Mouse (Mus musculus): ENCODE measurements at regions not wholly inside any gene's neighbourhood (a gene's known extent, or its start where the extent isn't known, plus 50 kb on each side); places are given as distances from the start of the nearest gene placed in this dataset.

DNA sequence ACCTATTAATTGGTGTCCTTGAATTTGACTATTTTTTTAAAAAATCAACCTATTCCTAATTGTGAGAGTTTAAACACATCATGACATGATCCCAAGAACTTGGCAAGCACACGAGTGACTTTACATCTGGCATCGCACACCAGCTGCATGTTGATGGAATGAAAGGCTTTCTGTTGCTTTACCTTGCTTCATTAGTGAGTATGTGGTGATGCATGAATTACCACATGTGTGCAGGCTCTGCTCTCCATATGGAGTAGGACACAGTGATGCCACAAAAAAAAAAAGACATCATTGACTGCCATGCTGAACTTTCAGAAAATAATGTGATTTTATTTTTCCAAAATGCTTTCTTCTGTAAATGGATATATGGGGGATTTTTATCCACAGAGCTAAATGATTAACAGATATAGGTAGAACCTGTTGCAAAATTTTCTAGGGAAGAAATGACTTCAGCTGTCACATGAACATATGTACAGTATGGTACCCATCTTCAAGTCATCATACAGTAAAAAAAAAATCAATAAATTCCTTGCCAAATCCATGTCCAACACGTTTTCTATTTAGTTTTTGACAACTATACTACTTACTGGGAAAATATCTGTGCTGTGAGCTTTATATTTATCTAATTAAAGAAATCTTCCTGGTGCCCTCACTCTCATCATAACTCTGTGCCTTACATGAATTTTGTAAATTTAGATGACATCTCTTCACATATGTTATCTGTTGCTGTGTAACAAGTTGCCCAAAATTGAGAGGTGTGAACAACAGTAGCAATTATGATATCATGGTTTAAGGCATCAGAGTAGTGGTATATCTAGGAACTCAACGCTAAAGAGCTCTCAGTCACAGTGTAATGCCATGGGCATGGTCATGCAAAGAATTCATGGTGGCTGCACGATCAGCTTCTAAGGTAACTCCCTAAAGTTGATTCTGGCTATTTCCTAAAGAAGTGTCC is 84.0 kb upstream of the Arrdc3 start:
- DNase-seq = no peak

DNA sequence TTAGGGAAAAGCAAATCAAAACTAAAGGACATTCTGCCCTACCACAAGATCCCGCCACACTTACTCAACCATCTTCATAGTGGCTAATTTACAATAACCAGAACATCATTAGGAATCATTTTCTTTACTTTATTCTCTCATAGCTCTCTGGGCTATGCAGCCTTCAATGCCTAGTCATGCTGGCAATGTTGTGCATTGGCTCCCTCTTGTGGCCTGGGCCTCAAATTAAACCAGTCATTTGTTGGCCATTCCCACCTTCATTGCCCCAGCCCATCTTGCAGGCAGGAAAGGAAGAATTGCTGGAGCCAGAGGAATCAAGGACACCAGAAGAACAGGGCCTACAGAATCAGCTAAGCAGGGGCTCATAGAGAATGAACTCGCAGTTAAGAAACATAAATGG is 77.0 kb upstream of the Arrdc3 start:
- DNase-seq = peak; percentile 23

DNA sequence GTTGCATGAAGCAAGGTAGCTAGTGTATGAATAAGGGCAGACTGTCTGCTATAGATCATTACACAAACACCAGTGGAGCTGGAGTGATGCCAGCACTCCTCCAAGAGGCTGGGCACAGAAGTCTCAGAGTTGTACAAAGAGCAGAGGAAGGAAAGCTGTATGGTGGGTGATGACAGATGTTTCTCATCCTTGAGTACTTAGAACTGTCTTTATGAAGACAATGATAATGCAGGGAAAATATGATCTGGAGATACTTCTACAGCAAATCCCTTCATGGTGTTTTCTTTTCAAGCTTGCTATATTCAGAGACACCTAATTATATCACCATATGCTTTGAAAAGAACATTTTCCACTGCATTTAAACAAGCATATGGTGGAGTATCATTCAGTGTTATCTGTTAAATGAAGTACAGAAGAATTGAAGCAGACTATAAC is 56.1 kb upstream of the Arrdc3 start:
- peak; percentile 1 for DNase-seq
